Mouse (Mus musculus): ENCODE measurements around the gene Arl5b.

The Arl5b gene

DNA sequence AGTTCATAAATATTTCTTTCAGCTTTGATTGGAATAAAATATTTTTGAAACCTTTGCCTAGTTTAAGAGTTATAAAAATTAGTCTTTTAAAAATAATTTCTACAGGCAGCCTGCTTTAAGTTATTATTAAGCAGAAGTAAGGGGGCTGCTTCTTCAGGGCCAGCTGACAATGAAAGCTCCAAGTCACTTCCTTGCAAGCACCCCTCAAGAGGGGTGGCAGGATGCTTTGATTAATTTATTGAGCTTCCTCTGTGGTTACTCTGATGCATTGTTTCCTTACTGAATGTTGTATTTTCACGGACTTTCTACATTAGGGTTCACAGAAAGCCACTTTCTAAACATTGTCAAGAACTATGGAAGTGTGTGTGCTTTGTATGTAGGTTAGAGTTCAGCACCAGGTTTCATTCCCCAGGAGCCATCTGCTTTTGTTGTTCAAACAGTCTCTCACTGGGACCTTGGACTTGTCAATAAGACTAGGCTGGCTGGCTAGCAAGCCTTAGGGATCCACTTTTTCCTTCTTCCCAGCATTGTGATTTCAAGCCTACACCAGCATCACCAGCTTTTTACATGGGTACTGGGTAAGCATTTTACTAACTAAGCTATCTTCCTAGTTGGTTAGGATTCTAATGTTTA, 62.7 kb downstream of the Arl5b start:
- DNase-seq (ENCODE audit: low spot score in 2 of 2), result no peak

DNA sequence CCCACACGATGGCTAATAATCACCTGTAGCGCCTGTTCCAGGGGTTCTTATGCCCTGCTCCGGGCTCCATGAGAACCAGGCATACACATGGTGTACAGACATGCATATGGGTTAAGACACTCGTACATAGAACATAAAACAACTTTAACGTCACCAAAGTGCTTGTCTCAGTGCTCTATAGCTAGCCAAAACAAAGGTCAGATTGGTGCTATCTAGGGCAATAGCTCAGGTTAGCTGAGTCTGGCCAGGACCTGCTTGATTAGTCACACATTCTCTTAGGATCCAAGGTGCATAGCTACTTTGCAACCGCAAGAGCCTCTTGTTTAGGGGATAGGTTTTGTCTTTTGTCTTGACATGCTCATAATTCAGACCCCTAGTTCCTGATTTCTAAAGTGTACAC, 63.5 kb downstream of the Arl5b start:
- DNase-seq (ENCODE audit: low spot score in 2 of 2), result no peak

DNA sequence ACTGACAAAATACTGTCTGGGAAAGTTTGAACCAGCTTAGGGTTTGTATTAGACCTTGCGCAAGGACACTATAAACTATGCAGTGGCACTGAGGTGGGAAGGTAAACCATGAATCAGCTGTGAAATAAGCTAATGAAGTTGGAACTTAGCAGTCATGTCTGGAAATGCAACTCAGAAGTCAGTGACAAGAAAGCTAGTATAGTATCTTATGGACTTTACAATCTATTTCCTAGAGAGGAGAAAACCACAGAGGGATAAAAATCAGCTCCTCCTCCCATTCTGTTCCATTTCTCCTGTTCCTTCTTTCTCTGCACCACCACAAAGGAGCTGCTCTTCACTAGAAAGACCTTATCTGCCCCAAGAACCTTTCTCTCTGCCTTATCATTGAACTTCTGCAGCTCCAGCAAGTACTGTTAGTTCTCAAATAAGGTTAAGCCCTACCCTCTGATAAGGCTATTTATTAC, 72.1 kb downstream of the Arl5b start:
- DNase-seq (ENCODE audit: low spot score in 2 of 2), result no peak
